Mouse (Mus musculus) thymus, adult 18-20 months (tissue): ENCODE measurements around the gene Cttnbp2nl.
A peak's percentile ranks its signal among the peaks of the same experiment; 100 is the strongest.

ENCODE experiments used
- DNase-seq, 2 experiments: peaks; one replicate each; pipeline ENCODE4 v3.0.0; 2022; ENCODE audit warnings: mixed read lengths in 2 of 2

Gene Cttnbp2nl

GRCm38 (mm10) chr3:105012696-105013313, 40.1 kb downstream of the Cttnbp2nl start:
- DNase-seq = no peak

- no peak for DNase-seq
Measured at GRCm38 (mm10) chr3:105011883-105012282, 41.1 kb downstream of the Cttnbp2nl start.

GRCm38 (mm10) chr3:105010681-105011339, 42.1 kb downstream of the Cttnbp2nl start:
- no peak for DNase-seq

DNA sequence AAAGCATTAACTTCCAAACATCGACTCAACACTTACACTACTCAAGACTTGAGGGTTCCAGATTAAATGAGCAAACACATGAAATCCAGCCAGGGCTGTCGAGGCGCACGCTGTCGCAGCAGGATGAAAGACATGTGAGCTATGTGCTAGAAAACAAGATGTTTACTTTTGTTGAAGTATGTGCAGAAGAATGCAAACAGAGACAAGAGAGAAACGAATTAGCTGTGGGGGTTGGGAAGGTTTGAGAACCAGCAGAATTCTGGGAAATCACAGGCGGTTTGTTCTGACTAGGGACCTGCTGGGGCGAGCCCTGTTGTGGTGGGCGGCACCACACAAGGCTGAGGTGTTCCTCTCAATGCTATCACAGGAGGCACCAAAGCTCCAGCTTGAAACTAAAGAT, 44.9 kb downstream of the Cttnbp2nl start:
- no peak for DNase-seq

DNA sequence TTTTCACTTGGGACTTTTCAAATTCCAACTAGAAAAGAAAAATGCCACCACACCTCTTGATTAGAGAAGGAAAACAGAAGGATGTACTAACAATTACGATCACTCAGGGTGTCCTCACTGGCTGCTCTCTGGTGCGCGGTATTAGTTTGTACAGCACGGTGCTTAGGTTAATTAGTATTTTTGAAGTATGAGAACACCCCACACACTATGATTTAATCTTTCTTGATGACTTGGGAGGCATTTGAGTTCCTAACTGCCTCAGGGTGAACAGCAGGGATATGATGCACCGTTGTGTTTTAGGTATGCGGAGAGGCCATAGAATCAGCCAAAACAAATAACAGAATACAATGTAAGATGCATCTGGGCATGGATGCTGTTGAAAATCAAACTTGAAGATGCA, 46.8 kb downstream of the Cttnbp2nl start:
- DNase-seq = no peak

DNA sequence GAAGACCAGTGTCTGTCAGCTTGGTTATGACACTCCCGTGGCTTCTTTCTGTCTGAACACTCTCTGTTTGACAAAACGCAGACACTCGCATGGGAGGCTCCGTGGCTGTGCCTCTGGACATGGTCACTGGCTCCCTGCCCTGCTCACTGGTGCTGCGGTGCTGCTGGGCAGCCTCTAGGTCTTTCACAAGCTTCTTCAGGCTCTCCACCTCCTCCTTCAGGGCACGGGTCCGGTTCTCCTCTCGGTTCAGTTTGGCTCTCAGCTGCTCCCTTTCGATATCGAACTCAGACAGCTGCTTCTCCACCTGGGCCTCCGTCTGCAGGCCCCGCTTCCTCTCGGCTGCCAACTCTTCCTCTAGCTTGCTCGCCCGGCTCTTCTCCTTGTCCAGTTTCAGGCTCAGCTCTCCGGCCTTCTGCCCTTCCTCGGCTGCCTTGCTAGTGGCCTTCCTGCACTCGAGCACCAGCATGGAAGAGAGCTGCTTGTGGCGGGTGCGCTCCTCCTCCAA, 47.3 kb downstream of the Cttnbp2nl start:
- no peak for DNase-seq

GRCm38 (mm10) chr3:105005011-105005410, 47.9 kb downstream of the Cttnbp2nl start:
- no peak for DNase-seq

- DNase-seq = no peak
Measured at GRCm38 (mm10) chr3:105003960-105004463, 48.9 kb downstream of the Cttnbp2nl start.

DNA sequence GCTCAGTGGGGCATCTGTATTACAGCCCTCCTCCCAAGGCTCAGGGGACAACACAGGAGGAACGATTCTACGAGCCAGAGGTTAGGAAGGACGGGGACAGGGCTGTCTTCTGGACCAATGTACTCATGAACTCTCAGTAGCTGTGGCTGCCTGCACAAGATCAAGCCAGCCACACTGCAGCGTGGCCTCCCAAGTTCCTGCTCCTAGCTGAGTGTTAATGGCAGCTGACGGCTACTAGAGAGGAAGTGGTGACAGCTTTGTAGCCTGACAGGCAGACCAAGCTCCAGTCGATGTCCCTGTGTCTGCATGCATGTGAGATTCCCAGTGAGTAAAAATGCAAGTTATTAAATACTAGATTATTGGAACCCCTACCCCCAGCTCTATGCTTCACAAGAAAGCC, 51.6 kb downstream of the Cttnbp2nl start:
- no peak for DNase-seq

GRCm38 (mm10) chr3:105000561-105000960, 52.4 kb downstream of the Cttnbp2nl start:
- DNase-seq = no peak

DNA sequence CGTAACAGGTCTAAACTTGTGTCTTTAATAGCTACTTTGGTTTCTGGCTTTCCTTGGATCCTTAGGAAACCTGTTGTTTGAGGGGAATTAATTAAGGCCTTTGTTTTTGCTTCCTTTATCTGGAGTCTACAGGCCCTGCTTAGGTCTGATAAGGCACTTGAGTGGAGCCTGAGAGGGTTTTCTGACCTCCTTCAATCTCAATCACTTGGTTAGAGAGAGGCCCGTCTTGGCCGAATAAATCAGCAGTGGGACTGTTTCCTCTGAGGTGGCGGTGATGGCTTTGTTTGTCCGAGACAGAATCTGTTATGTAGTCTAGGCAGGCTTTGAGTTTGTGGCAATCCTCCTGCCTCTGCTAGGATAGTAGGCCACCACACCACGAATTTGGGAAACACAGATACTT, 55.4 kb downstream of the Cttnbp2nl start:
- DNase-seq = no peak

- no peak for DNase-seq
Measured at GRCm38 (mm10) chr3:104995707-104996106, 57.2 kb downstream of the Cttnbp2nl start.

DNA sequence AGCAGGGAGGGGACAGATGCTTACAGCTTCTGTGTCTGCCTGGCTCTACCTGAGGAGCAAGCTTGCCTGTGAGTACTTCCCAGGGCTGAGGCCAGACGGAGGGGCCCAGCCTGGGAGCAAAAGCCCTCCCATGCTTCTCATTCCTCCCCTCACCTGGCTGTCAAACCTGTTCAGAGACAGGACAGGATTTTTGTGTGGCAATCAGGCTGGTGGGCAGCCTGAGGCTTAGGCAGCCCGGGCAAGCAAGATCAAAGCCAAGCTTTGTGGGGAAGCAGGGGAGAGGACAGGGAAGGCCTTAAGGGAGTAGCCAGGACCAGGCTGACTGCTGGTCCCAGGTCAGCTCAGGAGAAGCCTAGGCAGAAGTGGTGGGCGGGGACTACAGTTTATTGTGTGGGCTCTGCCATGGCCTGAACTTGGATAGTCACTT, 58.5 kb downstream of the Cttnbp2nl start:
- DNase-seq = no peak

DNA sequence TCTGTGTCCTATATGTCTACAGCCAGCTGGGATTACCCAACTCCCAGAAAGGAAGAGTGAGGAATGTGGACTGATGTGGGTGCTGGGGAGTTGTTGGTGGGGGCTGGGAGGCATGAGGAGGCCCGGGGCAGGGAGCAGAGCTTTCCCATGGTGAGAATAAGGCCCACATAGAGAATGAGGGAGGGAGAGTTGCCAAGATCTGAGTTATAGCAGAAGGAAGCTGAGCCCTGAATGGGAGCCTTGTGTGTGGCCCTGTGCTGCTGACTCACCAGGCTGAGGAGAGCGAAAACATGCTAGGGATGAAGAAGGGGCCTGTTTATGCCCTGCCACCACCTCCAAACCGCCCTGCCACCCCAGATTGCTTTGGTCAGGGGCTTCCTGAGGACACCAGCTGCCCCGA, 59.1 kb downstream of the Cttnbp2nl start:
- no peak for DNase-seq

DNA sequence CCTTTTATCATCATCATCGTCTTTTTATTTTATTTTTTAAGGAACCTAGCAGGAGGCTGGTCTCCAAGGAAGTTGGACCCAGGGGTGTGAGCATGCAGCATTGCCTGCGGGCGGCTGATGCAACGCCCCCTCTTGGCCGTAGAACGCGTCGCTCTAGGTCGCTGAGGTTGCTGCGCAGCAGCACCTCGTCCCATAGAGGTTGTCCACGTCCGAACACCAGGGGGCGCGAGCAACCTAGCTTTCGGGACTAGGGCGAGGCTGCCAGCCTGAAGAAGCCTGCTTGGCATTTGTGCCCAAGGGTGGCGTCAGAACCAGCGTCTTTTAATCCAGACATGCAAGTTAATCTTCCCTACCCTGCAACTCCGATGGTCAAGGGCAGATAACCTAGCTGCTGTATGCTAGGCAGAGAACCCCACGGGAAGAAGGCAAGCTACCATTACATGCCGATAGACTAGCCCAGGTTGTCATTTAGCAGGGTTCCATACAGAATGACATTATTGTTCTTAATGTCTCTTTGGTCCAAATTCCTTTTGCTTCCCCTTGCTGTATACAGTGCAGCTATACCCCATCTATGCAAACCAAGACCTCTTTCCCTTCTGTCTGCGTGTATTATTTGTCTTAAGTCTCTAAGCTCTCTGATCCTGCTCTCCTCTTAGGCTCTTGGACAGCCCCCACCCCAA, 60.1 kb downstream of the Cttnbp2nl start:
- DNase-seq = peak; percentile 52 to 62

GRCm38 (mm10) chr3:104991703-104992102, 61.2 kb downstream of the Cttnbp2nl start:
- DNase-seq = no peak

GRCm38 (mm10) chr3:104987884-104988283, 65.1 kb downstream of the Cttnbp2nl start:
- DNase-seq = no peak

DNA sequence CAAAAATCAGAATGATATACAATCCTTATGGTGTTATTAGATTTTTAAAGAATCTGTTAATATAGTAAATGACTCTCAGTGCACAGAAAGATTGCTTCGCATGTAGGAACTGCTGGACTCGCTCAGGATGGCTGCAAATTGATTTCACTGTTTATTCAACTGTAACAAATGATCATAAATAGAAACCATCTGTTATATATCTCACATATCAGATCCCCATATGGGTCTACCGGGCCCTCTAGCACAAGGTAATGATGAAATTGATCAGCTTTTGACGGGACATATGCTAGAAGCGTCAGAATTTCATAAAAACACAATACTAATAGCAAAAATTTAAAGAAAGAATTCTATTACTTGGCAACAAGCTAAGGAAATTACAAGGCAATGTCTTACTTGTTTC, 73.2 kb downstream of the Cttnbp2nl start:
- no peak for DNase-seq

DNA sequence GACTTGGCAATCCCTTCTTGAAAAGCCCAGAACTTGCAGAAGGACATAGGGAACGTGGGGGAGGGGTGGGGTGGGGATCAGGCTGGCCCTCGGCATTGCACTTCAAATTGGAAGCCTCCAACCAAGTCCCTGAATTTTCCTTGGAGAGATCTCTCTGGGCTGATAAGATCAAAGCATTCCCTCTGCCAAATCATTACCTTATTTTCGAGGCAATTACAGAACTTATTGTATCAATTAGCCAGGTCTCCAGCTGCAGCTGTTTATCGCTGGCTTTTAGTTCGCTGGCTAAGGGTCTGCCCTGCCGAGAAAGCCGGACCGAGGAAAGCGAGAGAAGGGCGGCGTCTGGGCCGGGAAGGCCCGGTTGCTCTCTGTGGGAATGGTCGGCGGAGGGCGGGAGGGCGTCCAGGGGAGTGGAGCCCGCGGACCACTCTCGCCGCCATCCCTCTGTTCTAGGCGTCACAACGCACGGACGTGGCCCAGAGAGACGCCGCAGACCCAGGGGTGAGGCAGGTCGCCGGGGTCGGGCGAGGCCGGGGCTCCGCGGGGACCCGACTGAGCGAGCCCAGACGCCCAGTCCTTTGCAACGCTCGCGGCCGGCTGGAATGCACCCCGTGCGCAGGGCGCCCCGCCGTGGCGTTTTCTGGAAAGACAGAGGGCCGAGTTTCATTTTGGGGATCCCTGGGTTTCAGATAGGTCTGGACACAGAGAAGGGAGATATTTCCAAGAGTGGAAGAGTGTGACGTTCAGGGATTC, 85.2 kb downstream of the Cttnbp2nl start:
- DNase-seq = peak; percentile 49 to 52

- no peak for DNase-seq
Measured at GRCm38 (mm10) chr3:104965991-104966554, 86.9 kb downstream of the Cttnbp2nl start.

GRCm38 (mm10) chr3:104965070-104965855, 87.7 kb downstream of the Cttnbp2nl start:
- no peak for DNase-seq
